Mouse (Mus musculus) forebrain, embryonic 13.5 days (tissue): ENCODE data around the gene Dnajc13. TPM values are rescaled to one million over a fixed set of nuclear protein-coding genes. Genes with fewer than 3 reads are reported as not detected.

Source experiments
- ATAC-seq: fragments of 200-750 bp; cut with Nextera tagmentation; 2 replicates; pipeline ENCODE4 v1.8.0; 2017
- H3K27ac ChIP-seq: fragments of 300-500 bp; sonication (generic); 2 replicates; pipeline ENCODE4 v1.5.1; 2015; ENCODE audit warnings: inconsistent platforms, mild to moderate bottlenecking, moderate library complexity
- H3K27me3 ChIP-seq: fragments of 300-500 bp; sonication (generic); 2 replicates; pipeline ENCODE4 v1.6.1; 2015; ENCODE audit warnings: mild to moderate bottlenecking, inconsistent platforms
- H3K36me3 ChIP-seq: fragments of 300-500 bp; sonication (generic); 2 replicates; pipeline ENCODE4 v1.6.1; 2015; ENCODE audit warnings: mild to moderate bottlenecking, inconsistent platforms; ENCODE audit not compliant: poor library complexity, severe bottlenecking
- H3K4me1 ChIP-seq: fragments of 300-500 bp; sonication (generic); 2 replicates; pipeline ENCODE4 v1.6.1; 2015; ENCODE audit warnings: inconsistent platforms
- H3K4me2 ChIP-seq: fragments of 300-500 bp; sonication (generic); 2 replicates; pipeline ENCODE4 v1.6.1; 2015; ENCODE audit warnings: inconsistent platforms, mild to moderate bottlenecking, moderate library complexity
- H3K4me3 ChIP-seq: fragments of 300-500 bp; sonication (generic); 2 replicates; pipeline ENCODE4 v1.5.1; 2015; ENCODE audit warnings: mild to moderate bottlenecking, inconsistent platforms
- H3K9ac ChIP-seq: fragments of 300-500 bp; sonication (generic); 2 replicates; pipeline ENCODE4 v1.6.1; 2015; ENCODE audit warnings: mild to moderate bottlenecking, inconsistent platforms
- H3K9me3 ChIP-seq: fragments of 300-500 bp; sonication (generic); replicated peaks from 2 replicates; pipeline ENCODE4 v1.6.1; 2016; ENCODE audit warnings: inconsistent platforms
- WGBS: fragments of 180-500 bp; shearing (Covaris S2); methylation state at CpG from one replicate; pipeline ENCODE4 v1.1.7; 2015; 5-methylcytosine and 5-hydroxymethylcytosine counted together
- polyA plus RNA-seq: library from polyadenylated mRNA; unstranded; fragments of >200 nt; fragmentation: Nextera tagmentation; extraction: Ambion mirVana; gene quantifications from 2 replicates; pipeline ENCODE4 v1.2.1, GENCODE M21; 2015

The Dnajc13 gene
- polyA plus RNA-seq, 1 experiment from 2014 or later: 18.6 TPM

GRCm38 (mm10) chr9:104169986-104170385, 92.7 kb downstream of the Dnajc13 start:
- no peaks in the 10 kb centered on the region for H3K9me3 ChIP-seq
- no peak overlapping the region for H3K4me2 ChIP-seq
- no peak overlapping the region for H3K27ac ChIP-seq
- ATAC-seq: no peak
- H3K27me3 ChIP-seq: no peaks in the 10 kb centered on the region
- WGBS: 95% methylated on average over 10 of the region's 10 CpGs
- no peaks in the 10 kb centered on the region for H3K4me1 ChIP-seq
- H3K36me3 ChIP-seq: peaks cover 83% of the 10 kb centered on the region
- no peak overlapping the region for H3K9ac ChIP-seq
- H3K4me3 ChIP-seq: no peak overlapping the region

GRCm38 (mm10) chr9:104165926-104166325, 96.8 kb downstream of the Dnajc13 start:
- H3K36me3 ChIP-seq: peaks cover 90% of the 10 kb centered on the region
- 94% methylated on average over 5 of the region's 5 CpGs for WGBS
- no peaks in the 10 kb centered on the region for H3K27me3 ChIP-seq
- ATAC-seq: no peak
- no peak overlapping the region for H3K9ac ChIP-seq
- no peak overlapping the region for H3K4me3 ChIP-seq
- no peak overlapping the region for H3K4me2 ChIP-seq
- no peaks in the 10 kb centered on the region for H3K4me1 ChIP-seq
- no peak overlapping the region for H3K27ac ChIP-seq
- H3K9me3 ChIP-seq: no peaks in the 10 kb centered on the region

GRCm38 (mm10) chr9:104164194-104164593, 98.5 kb downstream of the Dnajc13 start:
- ATAC-seq: no peak
- WGBS: 86% methylated on average over 5 of the region's 5 CpGs

GRCm38 (mm10) chr9:104161117-104161516, 101.6 kb downstream of the Dnajc13 start:
- H3K27me3 ChIP-seq: no peaks in the 10 kb centered on the region
- WGBS: 85% methylated on average over 7 of the region's 7 CpGs
- ATAC-seq: no peak
- no peak overlapping the region for H3K9ac ChIP-seq
- H3K4me3 ChIP-seq: no peak overlapping the region
- peaks cover 98% of the 10 kb centered on the region for H3K36me3 ChIP-seq
- H3K4me1 ChIP-seq: no peaks in the 10 kb centered on the region
- H3K9me3 ChIP-seq: no peaks in the 10 kb centered on the region
- no peak overlapping the region for H3K27ac ChIP-seq
- no peak overlapping the region for H3K4me2 ChIP-seq

More at GRCm38 (mm10) chr9:104164194-104164593, 98.5 kb downstream of the Dnajc13 start:
- Histone ChIP-seq H3K4me2 (no peak overlapping the region), H3K9me3 (no peaks in the 10 kb centered on the region), H3K9ac (no peak overlapping the region), H3K36me3 (peaks cover 90% of the 10 kb centered on the region), H3K27me3 (no peaks in the 10 kb centered on the region), H3K27ac (no peak overlapping the region), H3K4me1 (no peaks in the 10 kb centered on the region), H3K4me3 (no peak overlapping the region)

- no peaks in the 10 kb centered on the region for H3K27me3 ChIP-seq
- no peak overlapping the region for H3K4me2 ChIP-seq
- H3K27ac ChIP-seq: no peak overlapping the region
- WGBS: 92% methylated on average over 7 of the region's 7 CpGs
- ATAC-seq: no peak
- no peaks in the 10 kb centered on the region for H3K9me3 ChIP-seq
- no peak overlapping the region for H3K4me3 ChIP-seq
- peaks cover 99% of the 10 kb centered on the region for H3K36me3 ChIP-seq
- no peaks in the 10 kb centered on the region for H3K4me1 ChIP-seq
- no peak overlapping the region for H3K9ac ChIP-seq
Measured at GRCm38 (mm10) chr9:104157291-104157690, 105.4 kb downstream of the Dnajc13 start.

- Histone ChIP-seq H3K4me2 (no peak overlapping the region), H3K9ac (no peak overlapping the region), H3K27me3 (no peaks in the 10 kb centered on the region), H3K36me3 (peaks cover 98% of the 10 kb centered on the region), H3K9me3 (no peaks in the 10 kb centered on the region), H3K27ac (no peak overlapping the region), H3K4me1 (no peaks in the 10 kb centered on the region), H3K4me3 (no peak overlapping the region)
- 93% methylated on average over 8 of the region's 8 CpGs for WGBS
- no peak for ATAC-seq
Measured at GRCm38 (mm10) chr9:104156506-104156905, 106.2 kb downstream of the Dnajc13 start.

- no peaks in the 10 kb centered on the region for H3K27me3 ChIP-seq
- H3K9me3 ChIP-seq: no peaks in the 10 kb centered on the region
- peaks cover 97% of the 10 kb centered on the region for H3K36me3 ChIP-seq
- H3K9ac ChIP-seq: no peak overlapping the region
- WGBS: 95% methylated on average over 14 of the region's 14 CpGs
- H3K4me1 ChIP-seq: no peaks in the 10 kb centered on the region
- H3K4me3 ChIP-seq: no peak overlapping the region
- H3K4me2 ChIP-seq: no peak overlapping the region
- ATAC-seq: no peak
- no peak overlapping the region for H3K27ac ChIP-seq
Measured at GRCm38 (mm10) chr9:104155100-104155715, 107.5 kb downstream of the Dnajc13 start.

GRCm38 (mm10) chr9:104152121-104152520, 110.6 kb downstream of the Dnajc13 start:
- Histone ChIP-seq H3K36me3 (peaks cover 68% of the 10 kb centered on the region), H3K4me2 (no peak overlapping the region)
- no peak for ATAC-seq

GRCm38 (mm10) chr9:104148969-104149368, 113.8 kb downstream of the Dnajc13 start:
- ATAC-seq: no peak
- H3K4me1 ChIP-seq: no peaks in the 10 kb centered on the region
- H3K27ac ChIP-seq: no peak overlapping the region
- 93% methylated on average over 7 of the region's 7 CpGs for WGBS
- no peak overlapping the region for H3K9ac ChIP-seq
- H3K4me2 ChIP-seq: no peak overlapping the region
- no peaks in the 10 kb centered on the region for H3K27me3 ChIP-seq
- H3K9me3 ChIP-seq: no peaks in the 10 kb centered on the region
- H3K36me3 ChIP-seq: peaks cover 37% of the 10 kb centered on the region
- H3K4me3 ChIP-seq: no peak overlapping the region

More at GRCm38 (mm10) chr9:104152121-104152520, 110.6 kb downstream of the Dnajc13 start:
- Histone ChIP-seq H3K9ac (no peak overlapping the region), H3K27ac (no peak overlapping the region), H3K4me1 (no peaks in the 10 kb centered on the region), H3K9me3 (no peaks in the 10 kb centered on the region), H3K27me3 (no peaks in the 10 kb centered on the region), H3K4me3 (no peak overlapping the region)
- 95% methylated on average over 7 of the region's 7 CpGs for WGBS

- H3K4me3 ChIP-seq: no peak overlapping the region
- H3K9me3 ChIP-seq: no peaks in the 10 kb centered on the region
- H3K27me3 ChIP-seq: no peaks in the 10 kb centered on the region
- no peak overlapping the region for H3K27ac ChIP-seq
- 86% methylated on average over 7 of the region's 7 CpGs for whole genome bisulfite sequencing
- peaks cover 15% of the 10 kb centered on the region for H3K36me3 ChIP-seq
- no peak overlapping the region for H3K9ac ChIP-seq
- H3K4me2 ChIP-seq: no peak overlapping the region
- no peaks in the 10 kb centered on the region for H3K4me1 ChIP-seq
- no peak for ATAC-seq
Measured at GRCm38 (mm10) chr9:104146683-104147082, 116.0 kb downstream of the Dnajc13 start.

- Histone ChIP-seq H3K9me3 (no peaks in the 10 kb centered on the region), H3K27me3 (no peaks in the 10 kb centered on the region), H3K4me1 (no peaks in the 10 kb centered on the region), H3K9ac (no peak overlapping the region), H3K4me2 (no peak overlapping the region), H3K36me3 (no peaks in the 10 kb centered on the region), H3K27ac (no peak overlapping the region), H3K4me3 (no peak overlapping the region)
- WGBS: 81% methylated on average over 8 of the region's 8 CpGs
- ATAC-seq: no peak
Measured at GRCm38 (mm10) chr9:104144314-104144996, 118.3 kb downstream of the Dnajc13 start.

GRCm38 (mm10) chr9:104142805-104143204, 119.9 kb downstream of the Dnajc13 start:
- Histone ChIP-seq H3K27me3 (no peaks in the 10 kb centered on the region), H3K4me3 (no peak overlapping the region), H3K9me3 (no peaks in the 10 kb centered on the region), H3K4me1 (no peaks in the 10 kb centered on the region), H3K36me3 (no peaks in the 10 kb centered on the region), H3K4me2 (no peak overlapping the region), H3K9ac (no peak overlapping the region), H3K27ac (no peak overlapping the region)
- WGBS: 88% methylated on average over 14 of the region's 14 CpGs
- ATAC-seq: no peak
